Mouse (Mus musculus) left cerebral cortex, postnatal 36 days (tissue): ENCODE data around the gene Lrrc4. TPM values are rescaled to one million over a fixed set of nuclear protein-coding genes. Genes with fewer than 3 reads are reported as not detected.

Source experiments
- DNase-seq, 2 experiments: peaks; one replicate each; pipeline ENCODE4 v3.0.0; 2021 to 2022; ENCODE audit warnings: low spot score in 2 of 2, mixed read lengths in 1 of 2
- intact Hi-C: fragments of 180-260 bp; cut with DNase I; formaldehyde crosslinking; loops from one replicate; pipeline ENCODE4 v1.15.1; 2025
- total RNA-seq, 2 experiments: library from RNA; stranded (reverse); gene quantifications; 2 replicates each; pipeline ENCODE4 v1.2.3; 2021

Gene Lrrc4
- total RNA-seq, 2 experiments from 2014 or later: 95.8 to 105 TPM

DNA sequence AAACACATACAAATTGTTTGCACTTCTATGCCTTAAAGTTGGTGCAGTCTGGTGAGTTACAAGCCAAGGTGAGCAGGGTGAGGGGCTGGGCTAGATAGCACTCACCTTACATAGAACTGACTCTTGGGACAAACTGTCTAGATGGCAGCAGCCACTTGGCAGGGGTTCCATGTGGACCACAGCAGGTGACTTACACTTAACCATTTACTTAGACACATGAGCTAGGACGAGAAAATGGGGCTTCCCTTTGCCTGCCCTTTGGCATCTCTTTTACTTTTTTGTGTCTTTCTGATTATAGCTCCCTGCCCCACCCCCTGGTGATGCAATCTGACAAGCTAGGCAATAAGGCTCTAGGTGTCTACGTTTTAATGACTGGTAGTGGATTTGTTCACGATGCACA is 82.3 kb downstream of the Lrrc4 start:
- intact Hi-C loops: no loop called here
- DNase-seq: no peak

DNA sequence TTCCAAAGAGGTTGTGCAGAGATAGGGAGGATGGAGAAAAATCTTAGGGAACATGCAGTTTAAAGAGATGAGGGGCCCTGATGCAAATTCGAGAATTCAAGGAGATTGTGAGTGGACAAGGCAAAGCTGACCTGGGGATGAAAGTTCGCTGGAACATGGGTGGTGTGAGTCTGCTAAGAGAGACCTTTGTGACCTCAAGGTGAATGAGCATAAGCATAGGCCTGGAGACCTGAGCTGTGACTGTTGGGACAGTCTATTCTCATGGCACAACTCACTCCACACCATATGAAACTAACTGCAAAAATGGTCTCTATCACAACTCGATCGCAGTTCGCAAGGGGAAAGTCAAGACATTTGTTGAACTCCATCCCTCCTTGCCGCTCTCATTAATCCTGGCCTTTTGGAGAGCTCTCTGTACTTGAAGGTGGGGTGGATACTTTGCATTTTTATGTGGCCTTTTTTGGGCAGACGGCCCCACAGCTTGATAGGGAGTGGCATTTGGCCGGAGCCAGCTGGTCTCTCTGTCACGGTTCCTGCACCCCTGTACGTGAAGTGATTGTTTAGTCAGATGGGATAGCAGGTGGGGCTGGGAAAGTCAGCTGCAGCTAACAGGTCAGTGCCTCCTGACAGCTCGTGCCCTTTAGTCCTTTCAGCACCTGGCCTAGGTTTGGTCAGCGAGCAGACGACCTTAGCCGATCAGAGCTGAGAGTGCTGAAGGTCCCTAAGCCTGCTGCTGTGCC is 83.4 kb downstream of the Lrrc4 start:
- intact Hi-C loops: no loop called here
- no peak for DNase-seq

- DNase-seq: no peak
These were observed 84.5 kb downstream of the Lrrc4 start for GRCm38 (mm10) chr6:28747025-28747424.

GRCm38 (mm10) chr6:28745864-28746263 is 85.7 kb downstream of the Lrrc4 start:
- DNase-seq: no peak
- intact Hi-C loops: no loop called here

More at GRCm38 (mm10) chr6:28747025-28747424, 84.5 kb downstream of the Lrrc4 start:
- intact Hi-C loops: no loop called here

DNA sequence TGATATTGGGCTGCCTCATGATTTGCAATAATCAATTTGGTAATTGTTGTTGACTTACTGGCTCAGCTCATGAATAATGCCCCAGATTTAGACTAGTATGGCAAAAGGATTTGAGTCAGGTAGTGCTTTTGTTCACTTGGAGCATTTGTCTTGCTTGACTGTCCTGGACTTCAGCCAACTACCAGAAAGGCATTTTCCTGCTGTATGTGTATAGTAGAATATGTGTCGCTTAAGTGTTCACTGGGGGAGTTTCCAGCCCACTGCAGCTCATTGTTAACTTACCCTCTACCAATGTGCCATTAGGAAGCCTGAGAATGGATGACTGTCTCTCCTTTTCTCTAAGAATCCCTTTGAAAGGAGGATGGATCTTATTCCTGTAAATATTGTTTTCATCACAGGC is 88.0 kb downstream of the Lrrc4 start:
- intact Hi-C loops: no loop called here
- DNase-seq: no peak

GRCm38 (mm10) chr6:28737601-28738000 is 93.9 kb downstream of the Lrrc4 start:
- intact Hi-C loops: no loop called here
- no peak for DNase-seq

- intact Hi-C loops: no loop called here
- DNase-seq: no peak
These were observed 94.9 kb downstream of the Lrrc4 start for GRCm38 (mm10) chr6:28736665-28737064.

DNA sequence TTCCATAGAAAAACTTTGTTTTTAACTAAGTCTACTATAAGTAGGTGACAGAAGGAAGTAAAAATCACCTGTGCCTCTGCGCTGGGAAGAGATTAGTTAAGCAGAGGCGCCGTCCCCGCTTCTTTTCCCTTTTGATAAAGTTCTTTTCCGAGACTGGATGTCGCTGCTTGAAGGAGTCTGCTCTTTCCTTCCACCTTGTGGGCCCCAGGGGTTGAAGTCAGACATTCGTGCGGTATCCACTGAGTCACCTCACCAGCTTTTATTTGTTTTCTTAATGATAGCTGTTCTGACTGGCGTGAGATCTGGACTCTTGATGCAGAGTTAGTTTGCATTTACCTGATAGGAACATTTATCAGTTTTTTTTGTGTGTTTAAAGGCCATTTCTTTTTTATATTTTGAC is 96.4 kb downstream of the Lrrc4 start:
- intact Hi-C loops: no loop called here
- no peak for DNase-seq

DNA sequence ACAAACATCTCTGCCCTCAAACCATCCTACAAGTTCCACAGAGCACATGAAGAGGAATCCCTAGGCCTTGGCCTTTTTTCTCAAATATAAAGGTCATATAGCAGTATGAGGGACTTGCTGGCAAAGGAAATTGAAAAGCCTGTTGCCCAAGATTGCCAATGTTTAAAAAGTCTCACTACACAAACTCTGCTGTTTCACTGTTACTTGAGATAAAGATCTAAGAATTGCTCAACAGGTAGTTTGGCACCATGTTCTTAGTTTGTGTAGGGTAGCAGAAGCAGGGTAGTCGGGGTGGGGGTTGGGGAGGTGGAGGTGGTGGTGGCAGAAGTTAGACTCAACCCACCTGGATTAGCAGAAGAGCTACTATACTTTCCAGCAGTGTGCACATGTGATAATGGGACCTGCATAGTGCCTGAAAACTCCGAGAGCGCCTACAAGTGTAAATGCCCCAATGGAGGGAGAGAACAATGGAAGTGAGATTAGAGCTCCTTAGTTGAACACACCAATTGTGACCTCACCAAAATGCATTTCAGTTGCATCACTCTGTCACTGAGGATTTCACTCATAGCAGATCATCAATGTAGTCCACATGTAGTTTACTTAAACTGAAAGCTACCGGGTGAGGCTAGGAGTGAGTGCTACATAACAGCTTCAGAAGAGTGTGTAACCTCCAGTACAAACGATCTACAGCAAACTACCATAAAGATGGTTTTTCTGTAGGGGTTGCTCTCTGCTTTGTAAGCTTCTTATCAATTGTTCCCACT is 97.5 kb downstream of the Lrrc4 start:
- no peak for DNase-seq
- intact Hi-C loops: no loop called here

DNA sequence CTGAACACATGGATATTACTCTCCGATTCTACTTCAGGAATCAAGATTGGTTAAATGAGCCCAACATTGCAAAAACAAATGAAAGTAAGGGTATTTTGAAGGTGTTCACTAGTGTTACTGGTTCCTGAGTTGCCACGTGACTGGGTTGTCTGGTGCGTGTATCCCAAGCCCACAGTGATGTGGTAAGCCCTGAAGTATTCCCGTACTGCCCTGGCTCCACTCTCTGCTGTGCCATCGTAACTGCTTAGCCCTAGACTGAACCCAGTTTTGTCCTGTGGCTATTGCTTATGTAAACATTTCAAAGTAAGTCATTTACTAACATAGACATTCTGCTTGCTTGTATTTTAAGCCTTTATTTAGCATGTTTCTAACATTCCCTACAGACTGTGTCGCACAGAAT is 100.3 kb downstream of the Lrrc4 start:
- intact Hi-C loops: no loop called here
- DNase-seq: no peak

DNA sequence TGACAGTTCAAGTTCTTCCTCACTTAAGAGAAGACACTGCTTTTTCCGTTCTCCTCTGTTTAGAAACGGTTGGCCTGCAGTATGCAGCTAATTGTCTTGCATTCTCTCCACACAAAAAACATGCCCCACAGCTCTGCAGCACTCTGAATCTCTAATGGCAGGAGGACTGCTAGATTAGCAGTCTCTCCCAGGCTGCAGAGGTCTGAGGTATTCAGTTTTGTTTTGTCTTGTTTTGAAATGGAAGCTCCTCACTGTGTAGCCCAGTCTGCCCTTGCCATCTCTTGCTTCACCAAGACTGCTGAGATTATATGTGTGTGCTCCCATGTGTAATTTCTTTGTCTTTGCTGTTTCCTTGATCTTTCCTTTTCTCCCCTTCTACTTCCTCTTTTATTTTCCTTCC is 101.9 kb downstream of the Lrrc4 start:
- DNase-seq: no peak
- intact Hi-C loops: no loop called here

GRCm38 (mm10) chr6:28729236-28729635 is 102.3 kb downstream of the Lrrc4 start:
- DNase-seq: no peak
- intact Hi-C loops: no loop called here

GRCm38 (mm10) chr6:28724776-28725175 is 106.8 kb downstream of the Lrrc4 start:
- intact Hi-C loops: no loop called here
- DNase-seq: no peak

DNA sequence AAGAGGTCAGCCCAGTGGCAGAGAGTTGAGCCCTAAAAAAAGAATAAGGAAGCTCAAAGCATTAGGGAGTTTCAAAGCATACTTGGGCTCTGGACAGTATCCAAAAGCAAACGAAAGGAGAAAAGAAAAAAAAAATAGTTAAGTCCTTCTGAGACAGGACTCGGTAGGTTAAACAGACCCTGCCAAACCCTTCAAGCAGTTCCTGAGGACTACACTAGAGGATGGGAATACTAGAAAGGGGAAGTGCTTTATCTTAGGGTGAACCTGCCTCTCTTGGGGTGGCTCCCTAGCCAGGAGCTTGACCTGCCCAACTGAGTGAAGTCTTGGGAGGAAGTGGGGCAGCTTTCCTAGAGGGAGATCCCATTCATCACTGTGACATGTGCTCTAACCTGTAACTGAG is 108.5 kb downstream of the Lrrc4 start:
- DNase-seq: no peak
- intact Hi-C loops: no loop called here

DNA sequence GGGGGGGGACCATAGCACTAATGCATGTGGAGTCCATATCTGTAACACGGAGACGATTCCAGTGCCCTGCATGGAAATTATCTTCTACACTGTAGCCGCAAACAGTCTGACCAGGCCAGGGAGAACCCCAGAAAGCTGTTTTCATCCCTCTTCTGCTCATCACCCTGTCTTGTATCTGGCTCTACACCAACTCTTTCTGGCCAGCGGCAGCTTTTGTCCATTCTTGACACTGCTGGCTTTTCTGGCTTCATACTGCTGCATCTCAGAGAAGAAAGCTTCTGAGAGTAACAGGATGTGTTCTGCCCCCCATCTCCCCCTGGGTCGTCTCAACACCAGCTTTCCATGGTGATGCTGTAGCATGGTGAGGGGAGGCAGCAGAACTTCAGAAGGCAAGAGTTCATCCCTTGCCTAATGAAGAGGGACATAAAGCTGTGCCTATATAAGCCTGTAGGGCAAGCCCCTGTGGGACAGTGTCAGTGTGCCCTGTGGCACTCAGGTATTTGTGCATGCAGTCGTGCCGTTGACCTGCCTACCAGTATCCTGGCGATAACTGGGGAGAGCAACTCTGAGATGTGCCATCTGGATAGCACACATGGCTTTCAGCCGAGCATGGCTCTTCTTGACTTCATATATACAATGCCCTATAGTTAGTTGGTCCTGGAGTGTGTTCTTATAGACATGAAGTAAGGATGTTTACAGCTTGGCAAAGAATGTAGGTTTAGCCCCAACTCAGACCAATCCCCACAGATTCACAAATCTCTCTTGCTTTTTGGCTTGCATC is 111.0 kb downstream of the Lrrc4 start:
- intact Hi-C loops: no loop called here
- DNase-seq: no peak

GRCm38 (mm10) chr6:28717845-28718237 is 113.7 kb downstream of the Lrrc4 start:
- no peak for DNase-seq
- intact Hi-C loops: no loop called here

GRCm38 (mm10) chr6:28717203-28717844 is 114.2 kb downstream of the Lrrc4 start:
- no peak for DNase-seq
- intact Hi-C loops: no loop called here

DNA sequence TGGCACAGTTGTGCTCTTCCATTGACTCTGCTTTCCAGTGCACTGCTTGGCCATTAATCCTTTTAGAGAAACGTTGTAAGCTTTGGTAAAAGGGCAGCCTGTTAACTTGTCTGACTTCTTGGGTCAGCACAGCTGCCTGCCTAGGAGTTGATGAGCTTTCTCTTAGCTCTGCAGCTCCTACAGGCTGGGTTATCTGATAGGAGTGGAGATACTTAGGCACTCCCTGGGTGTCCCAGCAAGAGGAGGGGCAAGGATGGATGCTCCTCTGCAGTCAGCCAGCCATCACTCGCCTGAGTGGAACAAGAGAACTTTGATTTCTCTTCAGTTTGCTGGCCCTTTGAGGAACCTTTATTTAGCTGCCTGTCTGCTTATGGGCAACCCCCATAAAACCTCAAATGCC is 121.5 kb downstream of the Lrrc4 start:
- intact Hi-C loops: no loop called here
- no peak for DNase-seq

GRCm38 (mm10) chr6:28706976-28707592 is 124.5 kb downstream of the Lrrc4 start:
- DNase-seq: no peak
- intact Hi-C loops: loop anchor here (5.0 kb wide), 3 partner anchors 105 to 165 kb away; no protein-coding TSS in a partner anchor
